Mouse (Mus musculus) MEL (cell line): Measurements from ENCODE around the gene Gpn2. TPM values are rescaled to one million over a fixed set of nuclear protein-coding genes. Genes with fewer than 3 reads are reported as not detected.

Source experiments
- DNase-seq: peaks from one replicate; pipeline ENCODE4 v3.0.0; 2011; ENCODE audit warnings: low read depth, low spot score
- H3K27ac ChIP-seq: 2 replicates; pipeline ENCODE4 v1.5.1; 2012; ENCODE audit warnings: low read depth, mild to moderate bottlenecking, control low read depth, low read length, moderate library complexity; ENCODE audit not compliant: control insufficient read depth
- H3K27me3 ChIP-seq, 2 experiments: fragments of 150-350 bp in 1 of 2; sonication (generic) in 1 of 2; 2 replicates each; pipeline ENCODE4 v1.6.1; 2012; ENCODE audit warnings: low read length in 2 of 2, mild to moderate bottlenecking in 2 of 2, improper control_type of control experiment in 1 of 2, moderate library complexity in 1 of 2; ENCODE audit not compliant: insufficient read depth in 2 of 2, control insufficient read depth in 1 of 2
- H3K36me3 ChIP-seq, 2 experiments: 2 replicates each; pipeline ENCODE4 v1.6.1; 2012 to 2014; ENCODE audit warnings: low read length in 2 of 2, improper control_type of control experiment in 1 of 2, inconsistent platforms in 1 of 2, mild to moderate bottlenecking in 1 of 2; ENCODE audit not compliant: insufficient read depth in 2 of 2, control insufficient read depth in 1 of 2
- H3K4me1 ChIP-seq, 2 experiments: fragments of 150-350 bp in 1 of 2; sonication (generic) in 1 of 2; 2 replicates each; pipeline ENCODE4 v1.6.1; 2012; ENCODE audit warnings: low read length in 2 of 2, improper control_type of control experiment in 1 of 2, mild to moderate bottlenecking in 1 of 2; ENCODE audit not compliant: insufficient read depth in 2 of 2, control insufficient read depth in 1 of 2
- H3K4me3 ChIP-seq, 2 experiments: fragments of 150-350 bp in 1 of 2; sonication (generic) in 1 of 2; 2 replicates each; pipeline ENCODE4 v1.5.1; 2012; ENCODE audit warnings: low read depth in 2 of 2, low read length in 2 of 2, mild to moderate bottlenecking in 2 of 2, moderate library complexity in 2 of 2, control low read depth in 1 of 2, improper control_type of control experiment in 1 of 2; ENCODE audit not compliant: control insufficient read depth in 1 of 2, insufficient read depth in 1 of 2
- H3K79me2 ChIP-seq: 2 replicates; pipeline ENCODE4 v1.6.1; 2012; ENCODE audit warnings: mild to moderate bottlenecking, low read length, moderate library complexity; ENCODE audit not compliant: control insufficient read depth, poor library complexity, insufficient read depth
- H3K9ac ChIP-seq: 2 replicates; pipeline ENCODE4 v1.6.1; 2012; ENCODE audit warnings: low read depth, mild to moderate bottlenecking, control low read depth, low read length, moderate library complexity; ENCODE audit not compliant: control insufficient read depth, poor library complexity, severe bottlenecking
- H3K9me3 ChIP-seq: fragments of 150-350 bp; sonication (generic); replicated peaks from 2 replicates; pipeline ENCODE4 v1.6.1; 2012; ENCODE audit warnings: mild to moderate bottlenecking, low read length, improper control_type of control experiment, moderate library complexity; ENCODE audit not compliant: insufficient read depth
- CHD1 ChIP-seq: IDR thresholded peaks from 2 replicates; pipeline ENCODE4 v1.6.1; 2012; ENCODE audit warnings: low read depth, mild to moderate bottlenecking, inconsistent platforms, low read length, improper control_type of control experiment
- CTCF ChIP-seq, 3 experiments: IDR thresholded peaks in 2 of 3; conservative IDR thresholded peaks in 1 of 3; 2 replicates each; pipeline ENCODE4 v1.5.1; 2011 to 2012; ENCODE audit warnings: low read length in 3 of 3, low read depth in 2 of 3, mild to moderate bottlenecking in 2 of 3, improper control_type of control experiment in 1 of 3, inconsistent platforms in 1 of 3, mixed read lengths in 1 of 3, moderate library complexity in 1 of 3; ENCODE audit not compliant: control insufficient read depth in 1 of 3, insufficient read depth in 1 of 3, poor library complexity in 1 of 3, severe bottlenecking in 1 of 3
- E2F4 ChIP-seq: IDR thresholded peaks from 2 replicates; pipeline ENCODE4 v1.6.1; 2011; ENCODE audit warnings: low read depth, low read length, improper control_type of control experiment, borderline replicate concordance
- ELF1 ChIP-seq: IDR thresholded peaks from 2 replicates; pipeline ENCODE4 v1.6.1; 2014; ENCODE audit warnings: low read depth, mild to moderate bottlenecking, inconsistent platforms, low read length, improper control_type of control experiment, moderate library complexity
- EP300 ChIP-seq, 2 experiments: IDR thresholded peaks; 2 replicates each; pipeline ENCODE4 v1.6.1; 2011; ENCODE audit warnings: improper control_type of control experiment in 2 of 2, low read length in 2 of 2, low read depth in 1 of 2, mild to moderate bottlenecking in 1 of 2
- ETS1 ChIP-seq: IDR thresholded peaks from 2 replicates; pipeline ENCODE4 v1.6.1; 2012; ENCODE audit warnings: low read depth, mild to moderate bottlenecking, inconsistent platforms, low read length, improper control_type of control experiment, moderate library complexity
- GATA1 ChIP-seq: IDR thresholded peaks from 2 replicates; pipeline ENCODE4 v1.6.1; 2011; ENCODE audit warnings: low read depth, low read length, improper control_type of control experiment
- HCFC1 ChIP-seq: IDR thresholded peaks from 2 replicates; pipeline ENCODE4 v1.6.1; 2012; ENCODE audit warnings: low read depth, mild to moderate bottlenecking, inconsistent platforms, low read length, improper control_type of control experiment, moderate library complexity
- JUND ChIP-seq: IDR thresholded peaks from 2 replicates; pipeline ENCODE4 v1.6.1; 2011; ENCODE audit warnings: low read depth, mild to moderate bottlenecking, improper control_type of control experiment, low read length
- MAX ChIP-seq: IDR thresholded peaks from 2 replicates; pipeline ENCODE4 v1.6.1; 2011; ENCODE audit warnings: low read length, improper control_type of control experiment
- MAZ ChIP-seq: IDR thresholded peaks from 2 replicates; pipeline ENCODE4 v1.6.1; 2012; ENCODE audit warnings: low read depth, mild to moderate bottlenecking, inconsistent platforms, low read length, improper control_type of control experiment
- MEF2A ChIP-seq: IDR thresholded peaks from 2 replicates; pipeline ENCODE4 v1.6.1; 2014; ENCODE audit warnings: low read depth, mild to moderate bottlenecking, inconsistent platforms, low read length, improper control_type of control experiment; ENCODE audit not compliant: poor library complexity, insufficient replicate concordance, severe bottlenecking; ENCODE audit errors: extremely low read depth
- MYB ChIP-seq: IDR thresholded peaks from 2 replicates; pipeline ENCODE4 v1.6.1; 2011; ENCODE audit warnings: mild to moderate bottlenecking, low read depth, low read length, improper control_type of control experiment
- NELFE ChIP-seq: IDR thresholded peaks from 2 replicates; pipeline ENCODE4 v1.6.1; 2011; ENCODE audit warnings: low read depth, low read length, improper control_type of control experiment
- NRF1 ChIP-seq: IDR thresholded peaks from 2 replicates; pipeline ENCODE4 v1.6.1; 2014; ENCODE audit warnings: low read depth, mild to moderate bottlenecking, inconsistent platforms, low read length, improper control_type of control experiment, moderate library complexity; ENCODE audit not compliant: poor library complexity, insufficient read depth, severe bottlenecking
- POLR2A ChIP-seq, 2 experiments: IDR thresholded peaks; 2 replicates each; pipeline ENCODE4 v1.6.1; 2011 to 2012; ENCODE audit warnings: low read length in 2 of 2, mild to moderate bottlenecking in 2 of 2, control low read depth in 1 of 2, improper control_type of control experiment in 1 of 2, low read depth in 1 of 2, moderate library complexity in 1 of 2; ENCODE audit not compliant: control insufficient read depth in 1 of 2, insufficient read depth in 1 of 2, poor library complexity in 1 of 2
- RAD21 ChIP-seq: IDR thresholded peaks from 2 replicates; pipeline ENCODE4 v1.6.1; 2011; ENCODE audit warnings: mild to moderate bottlenecking, low read depth, low read length, improper control_type of control experiment
- RCOR1 ChIP-seq: IDR thresholded peaks from 2 replicates; pipeline ENCODE4 v1.6.1; 2012; ENCODE audit warnings: low read depth, mild to moderate bottlenecking, inconsistent platforms, low read length, improper control_type of control experiment
- SIN3A ChIP-seq: IDR thresholded peaks from 2 replicates; pipeline ENCODE4 v1.6.1; 2012; ENCODE audit warnings: low read length, improper control_type of control experiment, inconsistent platforms
- SMC3 ChIP-seq: IDR thresholded peaks from 2 replicates; pipeline ENCODE4 v1.6.1; 2011; ENCODE audit warnings: low read depth, low read length, improper control_type of control experiment
- TAL1 ChIP-seq: IDR thresholded peaks from 2 replicates; pipeline ENCODE4 v1.6.1; 2012; ENCODE audit warnings: mild to moderate bottlenecking, inconsistent platforms, low read length, moderate library complexity, mixed read lengths
- ZC3H11A ChIP-seq: IDR thresholded peaks from 2 replicates; pipeline ENCODE4 v1.6.1; 2012; ENCODE audit warnings: low read depth, mild to moderate bottlenecking, inconsistent platforms, low read length, improper control_type of control experiment
- ZKSCAN1 ChIP-seq: IDR thresholded peaks from 2 replicates; pipeline ENCODE4 v1.6.1; 2012; ENCODE audit warnings: low read depth, mild to moderate bottlenecking, inconsistent platforms, low read length, improper control_type of control experiment, moderate library complexity
- ZMIZ1 ChIP-seq: IDR thresholded peaks from 2 replicates; pipeline ENCODE4 v1.6.1; 2012; ENCODE audit warnings: low read depth, mild to moderate bottlenecking, inconsistent platforms, low read length, improper control_type of control experiment, moderate library complexity
- ZNF384 ChIP-seq: IDR thresholded peaks from 2 replicates; pipeline ENCODE4 v1.6.1; 2012; ENCODE audit warnings: low read depth, mild to moderate bottlenecking, inconsistent platforms, low read length, improper control_type of control experiment
- polyA plus RNA-seq, 2 experiments: library from polyadenylated mRNA; stranded (reverse) in 1 of 2; unstranded in 1 of 2; fragments of >175 nt in 1 of 2; fragments of >200 nt in 1 of 2; gene quantifications; 2 replicates each; pipeline versions ENCODE4 v1.2.1 to v1.2.4; 2012; ENCODE audit warnings: low replicate concordance in 2 of 2, low read depth in 1 of 2; ENCODE audit not compliant: insufficient read length in 2 of 2, insufficient read depth in 1 of 2, missing spikeins in 1 of 2
- total RNA-seq: library from RNA; depleted of rRNA; stranded (reverse); fragments of 300-350 nt; gene quantifications from 2 replicates; pipeline ENCODE4 v1.2.3, GENCODE M21; 2012

The Gpn2 gene
- total and polyA plus RNA-seq, 3 experiments: 28.6 to 43.3 TPM; not detected in 1

DNA sequence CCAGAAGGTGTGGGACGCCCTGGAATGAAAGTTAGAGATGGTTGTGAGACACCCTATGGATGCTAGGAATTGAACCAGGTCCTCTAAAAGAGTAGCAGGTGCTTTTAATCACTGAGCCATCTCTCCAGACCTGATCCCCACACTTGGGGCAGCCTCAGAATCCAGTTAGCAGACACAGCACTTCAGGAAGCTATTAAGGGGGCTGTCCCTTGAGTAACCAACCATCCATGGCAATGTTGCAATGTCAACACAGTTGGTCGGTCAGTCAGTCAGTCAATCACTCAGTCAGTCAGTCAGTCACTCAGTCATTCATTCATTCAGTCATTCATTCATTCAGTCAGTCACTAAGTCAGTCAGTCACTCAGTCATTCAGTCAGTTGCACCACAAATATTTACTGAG is 44.4 kb downstream of the Gpn2 start:
- H3K9me3 ChIP-seq: no peaks in the 10 kb centered on the region
- peaks cover 8% of the 10 kb centered on the region for H3K79me2 ChIP-seq
- H3K4me1 ChIP-seq: peaks cover 0 to 7% of the 10 kb centered on the region in 2 experiments; a peak in 2 of 4 replicates
- H3K27me3 ChIP-seq: no peaks in the 10 kb centered on the region
- no peak overlapping the region for H3K4me3 ChIP-seq
- H3K36me3 ChIP-seq: peaks cover 0 to 4% of the 10 kb centered on the region in 2 experiments; a peak in 3 of 4 replicates
- no peak overlapping the region for H3K9ac ChIP-seq
- TF ChIP-seq HCFC1: no peak
- TF ChIP-seq SMC3: no peak
- no peak for TF ChIP-seq POLR2A (IDR thresholded peaks at IDR 0.05; ENCODE audit: control insufficient read depth in 1 of 2, insufficient read depth in 1 of 2, low read depth in 1 of 2, low read length in 2 of 2, poor library complexity in 1 of 2)
- no peak for TF ChIP-seq CHD1
- TF ChIP-seq NRF1: no peak
- no peak for TF ChIP-seq ZC3H11A
- no peak for TF ChIP-seq ETS1
- no peak for TF ChIP-seq MEF2A
- no peak for TF ChIP-seq NELFE
- no peak for TF ChIP-seq JUND
- TF ChIP-seq ZNF384: no peak
- TF ChIP-seq MAX: no peak
- no peak for TF ChIP-seq RCOR1
- TF ChIP-seq ZMIZ1: no peak
- no peak overlapping the region for H3K27ac ChIP-seq
- DNase-seq: no peak

DNA sequence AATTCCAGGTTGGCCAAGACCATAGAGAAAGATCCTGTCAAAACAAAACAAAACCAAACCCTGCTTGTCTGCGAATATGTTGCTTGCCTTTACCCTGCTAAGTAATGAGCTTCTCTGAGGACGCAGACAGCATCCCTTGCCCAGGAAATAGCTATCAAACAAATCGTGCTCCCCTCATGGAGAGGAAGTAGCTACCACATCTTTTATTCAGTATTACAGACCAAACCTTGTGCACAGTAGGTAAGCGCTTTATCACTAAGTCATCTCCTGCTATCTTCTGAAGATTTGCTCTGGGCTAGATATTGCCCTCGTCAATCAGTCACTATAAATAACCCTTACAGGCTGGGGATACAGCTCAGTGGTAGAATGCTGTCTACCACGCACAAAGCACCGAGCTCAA is 45.0 kb downstream of the Gpn2 start:
- peaks cover 8% of the 10 kb centered on the region for H3K79me2 ChIP-seq
- H3K27ac ChIP-seq: no peak overlapping the region
- peaks cover 3 to 11% of the 10 kb centered on the region in 2 experiments; a peak in 3 of 4 replicates for H3K4me1 ChIP-seq
- no peak overlapping the region for H3K9ac ChIP-seq
- TF ChIP-seq RAD21: no peak
- TF ChIP-seq POLR2A (IDR thresholded peaks at IDR 0.05; ENCODE audit: control insufficient read depth in 1 of 2, insufficient read depth in 1 of 2, low read depth in 1 of 2, low read length in 2 of 2, poor library complexity in 1 of 2): no peak
- no peak for TF ChIP-seq CTCF (IDR thresholded peaks at IDR 0.05 in 2 of 3, conservative IDR thresholded peaks at IDR 0.05 in 1 of 3; ENCODE audit: control insufficient read depth in 1 of 3, insufficient read depth in 1 of 3, low read depth in 2 of 3, low read length in 3 of 3, poor library complexity in 1 of 3, severe bottlenecking in 1 of 3)
- TF ChIP-seq E2F4: no peak
- TF ChIP-seq MEF2A: no peak
- TF ChIP-seq ZC3H11A: no peak
- no peak for TF ChIP-seq EP300 (IDR thresholded peaks at IDR 0.05; ENCODE audit: low read depth in 1 of 2, low read length in 2 of 2)
- no peak for TF ChIP-seq ZKSCAN1
- no peak for TF ChIP-seq TAL1
- TF ChIP-seq NELFE: no peak
- no peak for TF ChIP-seq ZMIZ1
- no peak for TF ChIP-seq SIN3A
- TF ChIP-seq MAZ: no peak
- TF ChIP-seq ELF1: no peak
- TF ChIP-seq MYB: no peak
- TF ChIP-seq GATA1: no peak
- TF ChIP-seq, all 39 proteins: peak for 0
- Histone ChIP-seq H3K4me3 (no peak overlapping the region), H3K36me3 (peaks cover 0 to 6% of the 10 kb centered on the region in 2 experiments; a peak in 3 of 4 replicates), H3K9me3 (no peaks in the 10 kb centered on the region), H3K27me3 (no peaks in the 10 kb centered on the region)
- no peak for DNase-seq
